Mouse (Mus musculus): ENCODE results near the gene Azin2. TPM values are rescaled to one million over a fixed set of nuclear protein-coding genes. Genes with fewer than 3 reads are reported as not detected.

Gene Azin2
- total and polyA plus RNA-seq, 3 experiments: 0.39 to 2.3 TPM; not detected in 1

- H3K4me1 ChIP-seq (ENCODE audit: control insufficient read depth in 1 of 2, insufficient read depth in 2 of 2, low read length in 2 of 2): peaks cover 0 to 5% of the 10 kb centered on the region in 2 experiments; a peak in 1 of 4 replicates
- H3K9ac ChIP-seq (ENCODE audit: control insufficient read depth, low read depth, low read length, poor library complexity, severe bottlenecking): peak overlapping the region; percentile 30; the same call in 1 of the 2 replicates
- peaks cover 0 to 1% of the 10 kb centered on the region in 2 experiments; a peak in 2 of 4 replicates for H3K27me3 ChIP-seq (ENCODE audit: control insufficient read depth in 1 of 2, insufficient read depth in 2 of 2, low read length in 2 of 2)
- no peaks in the 10 kb centered on the region for H3K36me3 ChIP-seq (ENCODE audit: control insufficient read depth in 1 of 2, insufficient read depth in 2 of 2, low read length in 2 of 2)
- peak overlapping the region; percentile 46 to 94 for H3K4me3 ChIP-seq (ENCODE audit: control insufficient read depth in 1 of 2, insufficient read depth in 1 of 2, low read depth in 2 of 2, low read length in 2 of 2)
- H3K27ac ChIP-seq (ENCODE audit: control insufficient read depth, low read depth, low read length): no peak overlapping the region
- no peaks in the 10 kb centered on the region for H3K9me3 ChIP-seq (replicated peaks; ENCODE audit: insufficient read depth, low read length)
- H3K79me2 ChIP-seq (ENCODE audit: control insufficient read depth, insufficient read depth, low read length, poor library complexity): no peaks in the 10 kb centered on the region
- DNase-seq (ENCODE audit: low read depth, low spot score): peak; percentile 88
- TF ChIP-seq GATA1 (IDR thresholded peaks at IDR 0.05; ENCODE audit: low read depth, low read length) (no peak), RAD21 (IDR thresholded peaks at IDR 0.05; ENCODE audit: low read depth, low read length) (peak; percentile 48), MAX (IDR thresholded peaks at IDR 0.05; ENCODE audit: low read length) (peak; percentile 34; the same call in 1 of the 2 replicates), JUND (IDR thresholded peaks at IDR 0.05; ENCODE audit: low read depth, low read length) (no peak), GABPA (IDR thresholded peaks at IDR 0.05; ENCODE audit: low read depth, low read length) (no peak), MEF2A (IDR thresholded peaks at IDR 0.05; ENCODE audit: extremely low read depth, insufficient replicate concordance, low read depth, low read length, poor library complexity, severe bottlenecking) (no peak), POLR2A (IDR thresholded peaks at IDR 0.05; ENCODE audit: control insufficient read depth in 1 of 2, insufficient read depth in 1 of 2, low read depth in 1 of 2, low read length in 2 of 2, poor library complexity in 1 of 2) (no peak), USF2 (IDR thresholded peaks at IDR 0.05; ENCODE audit: borderline replicate concordance in 1 of 2, insufficient read depth in 1 of 2, low read depth in 1 of 2, low read length in 2 of 2) (no peak), KAT2A (conservative IDR thresholded peaks at IDR 0.05; ENCODE audit: low read depth, low read length) (no peak), TBP (IDR thresholded peaks at IDR 0.05; ENCODE audit: low read depth, low read length) (no peak), EP300 (IDR thresholded peaks at IDR 0.05; ENCODE audit: low read depth in 1 of 2, low read length in 2 of 2) (no peak), CHD1 (IDR thresholded peaks at IDR 0.05; ENCODE audit: low read depth, low read length) (peak; percentile 90; the same call in 1 of the 2 replicates), UBTF (IDR thresholded peaks at IDR 0.05; ENCODE audit: borderline replicate concordance, insufficient read depth, low read depth, low read length) (no peak), POLR2AphosphoS2 (IDR thresholded peaks at IDR 0.05; ENCODE audit: low read length) (no peak), ZC3H11A (IDR thresholded peaks at IDR 0.05; ENCODE audit: low read depth, low read length) (0 out of 2 replicates have a peak, but pooled peaks have one; percentile 14), HCFC1 (IDR thresholded peaks at IDR 0.05; ENCODE audit: low read depth, low read length) (no peak; the same call in 1 of the 2 replicates), NRF1 (IDR thresholded peaks at IDR 0.05; ENCODE audit: insufficient read depth, low read depth, low read length, poor library complexity, severe bottlenecking) (no peak), CHD2 (IDR thresholded peaks at IDR 0.05; ENCODE audit: low read length) (no peak), MXI1 (IDR thresholded peaks at IDR 0.05; ENCODE audit: low read depth, low read length) (peak; percentile 57), POLR2AphosphoS5 (IDR thresholded peaks at IDR 0.05; ENCODE audit: borderline replicate concordance, low read depth, low read length) (no peak), ZMIZ1 (IDR thresholded peaks at IDR 0.05; ENCODE audit: low read depth, low read length) (no peak), MAFK (IDR thresholded peaks at IDR 0.05; ENCODE audit: borderline replicate concordance, low read depth, low read length) (no peak), USF1 (IDR thresholded peaks at IDR 0.05; ENCODE audit: low read depth, low read length) (peak; percentile 46; the same call in 1 of the 2 replicates), MYC (IDR thresholded peaks at IDR 0.05; ENCODE audit: low read depth, low read length) (0 out of 2 replicates have a peak, but pooled peaks have one; percentile 21), SMC3 (IDR thresholded peaks at IDR 0.05; ENCODE audit: low read depth, low read length) (peak; percentile 57), TAL1 (IDR thresholded peaks at IDR 0.05; ENCODE audit: low read length) (no peak), MAZ (IDR thresholded peaks at IDR 0.05; ENCODE audit: low read depth, low read length) (no peak), E2F4 (IDR thresholded peaks at IDR 0.05; ENCODE audit: borderline replicate concordance, low read depth, low read length) (no peak), ELF1 (IDR thresholded peaks at IDR 0.05; ENCODE audit: low read depth, low read length) (no peak), NELFE (IDR thresholded peaks at IDR 0.05; ENCODE audit: low read depth, low read length) (no peak), ZNF384 (IDR thresholded peaks at IDR 0.05; ENCODE audit: low read depth, low read length) (no peak), BHLHE40 (IDR thresholded peaks at IDR 0.05; ENCODE audit: borderline replicate concordance, low read depth, low read length) (peak; percentile 86), ZKSCAN1 (IDR thresholded peaks at IDR 0.05; ENCODE audit: low read depth, low read length) (no peak), ETS1 (IDR thresholded peaks at IDR 0.05; ENCODE audit: low read depth, low read length) (0 out of 2 replicates have a peak, but pooled peaks have one; percentile 24), TCF12 (IDR thresholded peaks at IDR 0.05; ENCODE audit: low read depth, low read length) (no peak), CTCF (IDR thresholded peaks at IDR 0.05 in 2 of 3, conservative IDR thresholded peaks at IDR 0.05 in 1 of 3; ENCODE audit: control insufficient read depth in 1 of 3, insufficient read depth in 1 of 3, low read depth in 2 of 3, low read length in 3 of 3, poor library complexity in 1 of 3, severe bottlenecking in 1 of 3) (peak; percentile 77 to 92 (median 86))
Observed at GRCm38 (mm10) chr4:128948137-128948674, 14.0 kb downstream of the Azin2 start.

Data from MEL (cell line).